Mouse (Mus musculus) cerebral cortex, adult 2 months (tissue): ENCODE results near the gene Psmb11.

Source experiments
- WGBS: fragments of 180-500 bp; shearing (Covaris S2); methylation state at CpG from one replicate; pipeline ENCODE4 v1.1.7; 2018; 5-methylcytosine and 5-hydroxymethylcytosine counted together

Psmb11 gene

GRCm38 (mm10) chr14:54621133-54621532 lies at the start of gene Psmb11:
Psmb11 (plus strand) TSS chr14:54621433.
- WGBS: 89% methylated on average over 1 of the region's 1 CpGs

DNA sequence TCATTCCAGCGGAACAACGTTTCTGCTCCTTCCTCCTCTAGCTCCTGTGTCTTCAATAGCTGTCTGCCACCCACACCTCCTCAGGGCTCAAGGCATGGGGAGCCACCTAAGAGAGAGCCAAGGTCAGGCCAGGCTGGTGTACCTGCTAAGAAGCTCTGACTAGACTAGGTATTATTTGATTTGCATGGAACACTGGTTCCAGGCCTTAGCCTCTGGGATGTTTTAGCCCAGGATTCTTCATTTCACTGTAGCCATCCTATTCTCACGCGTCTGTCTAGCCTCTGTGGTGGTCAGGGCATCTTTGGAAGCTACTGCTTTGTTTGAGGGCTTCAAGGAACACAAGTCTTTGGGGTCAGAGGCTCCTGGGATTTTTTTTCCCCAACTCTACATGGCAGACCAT lies 49.1 kb upstream of the Psmb11 start:
- WGBS: 70% methylated on average over 4 of the region's 4 CpGs

DNA sequence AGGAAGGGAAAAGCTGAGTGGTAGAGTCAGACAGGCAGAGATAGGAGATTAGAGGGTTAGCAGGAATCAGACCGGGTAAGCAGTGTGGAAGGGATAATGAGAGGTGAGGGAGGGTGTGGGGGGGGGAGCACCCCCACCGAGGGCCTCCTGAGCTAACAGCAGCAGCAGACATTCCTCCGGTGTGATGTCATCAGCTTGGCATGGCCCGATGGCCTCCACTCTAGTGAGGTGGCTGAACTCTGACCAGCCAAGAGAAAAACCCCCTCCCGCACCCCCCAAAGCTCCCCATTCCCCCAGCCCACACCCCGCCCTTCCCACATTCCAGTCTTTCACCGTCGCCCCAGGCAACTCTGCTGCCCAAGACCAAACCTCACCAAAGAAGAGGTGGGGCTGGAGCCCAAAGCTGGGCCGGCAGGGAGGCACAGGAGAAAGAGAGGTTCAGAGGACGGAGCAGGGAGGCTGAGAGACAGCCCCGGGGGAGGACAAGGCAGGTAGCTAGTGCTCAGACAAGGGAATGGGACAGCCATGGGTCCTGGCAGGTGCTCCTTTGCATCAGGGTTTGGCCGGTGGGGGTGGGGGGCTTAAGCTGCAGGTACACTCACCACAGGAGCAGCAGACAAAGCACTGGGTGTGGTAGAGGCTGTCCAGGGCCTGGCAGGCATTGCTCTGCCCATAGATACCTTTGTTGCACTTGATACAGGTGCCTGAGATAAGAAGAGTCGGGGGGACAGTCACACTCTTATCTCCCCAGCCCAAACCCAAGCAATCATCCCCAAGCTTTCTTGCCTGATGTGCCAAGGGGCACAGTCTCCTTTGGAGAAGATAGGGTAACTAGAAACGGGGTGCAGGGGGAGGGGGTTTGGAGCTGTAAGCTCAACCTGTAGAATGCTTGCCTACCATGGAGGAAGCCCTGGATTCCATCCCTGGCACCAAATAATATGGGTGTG lies 48.2 kb upstream of the Psmb11 start:
- 59% methylated on average over 14 of the region's 14 CpGs for WGBS

DNA sequence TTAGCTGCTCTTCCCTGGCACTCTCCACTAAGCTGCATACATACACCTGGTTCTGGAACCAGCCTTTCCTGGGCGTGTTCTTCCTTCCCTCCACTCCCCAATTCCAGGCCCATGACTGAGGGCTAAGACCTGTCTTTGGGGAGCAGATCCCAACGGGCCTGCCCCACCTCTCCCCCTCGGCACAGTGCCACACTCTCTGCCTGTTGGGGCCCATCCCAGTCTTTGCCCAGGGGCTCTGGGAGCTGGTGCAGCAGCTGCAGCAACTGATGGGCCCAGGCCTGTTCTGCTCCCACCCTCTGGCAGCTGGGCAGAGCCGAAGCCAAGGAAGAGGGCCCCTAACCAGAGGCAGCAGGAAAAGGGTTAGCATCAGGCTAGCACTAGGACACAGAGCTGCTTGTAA lies 47.0 kb upstream of the Psmb11 start:
- WGBS: 60% methylated on average over 4 of the region's 4 CpGs

DNA sequence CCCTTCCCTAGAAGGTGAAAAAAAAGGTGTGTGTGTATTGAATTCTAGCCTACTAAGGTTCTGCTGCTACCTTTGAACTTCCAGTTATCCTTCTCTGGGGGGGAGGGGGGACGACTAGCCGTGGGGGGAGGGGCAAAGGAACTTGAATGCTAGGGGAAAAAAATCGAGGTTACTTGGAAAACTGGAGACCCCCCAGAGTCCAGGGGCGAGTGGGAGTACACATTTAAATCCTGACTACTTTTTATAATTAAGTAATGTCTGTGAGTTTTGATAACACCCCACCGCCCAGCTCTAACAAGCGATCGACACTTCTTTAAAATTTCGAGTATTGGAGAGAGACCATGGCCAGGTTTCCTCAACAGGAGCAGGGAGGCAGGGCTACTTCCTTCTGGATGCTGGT lies 46.2 kb upstream of the Psmb11 start:
- WGBS: 37% methylated on average over 8 of the region's 8 CpGs

DNA sequence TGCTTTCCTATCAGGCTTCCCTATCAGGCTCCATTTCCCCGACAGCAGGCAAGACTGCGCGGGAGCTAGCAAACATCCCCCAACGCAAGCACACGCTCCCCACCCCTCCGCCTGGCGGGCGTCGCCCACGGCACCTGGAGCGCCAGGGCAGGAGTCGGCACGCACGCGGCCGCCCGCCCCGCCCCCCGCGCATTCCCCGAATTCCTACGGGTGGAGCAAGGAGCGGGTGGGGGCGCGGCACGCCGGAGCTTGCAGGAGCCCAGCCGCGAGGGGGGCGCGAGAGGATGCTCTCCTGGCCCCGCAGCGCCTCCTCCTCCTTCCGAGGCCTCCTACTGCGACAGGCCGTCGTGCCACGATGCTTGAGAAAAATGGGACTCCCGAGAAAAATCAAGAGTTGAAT lies 45.6 kb upstream of the Psmb11 start:
- WGBS: 2% methylated on average over 39 of the region's 39 CpGs

DNA sequence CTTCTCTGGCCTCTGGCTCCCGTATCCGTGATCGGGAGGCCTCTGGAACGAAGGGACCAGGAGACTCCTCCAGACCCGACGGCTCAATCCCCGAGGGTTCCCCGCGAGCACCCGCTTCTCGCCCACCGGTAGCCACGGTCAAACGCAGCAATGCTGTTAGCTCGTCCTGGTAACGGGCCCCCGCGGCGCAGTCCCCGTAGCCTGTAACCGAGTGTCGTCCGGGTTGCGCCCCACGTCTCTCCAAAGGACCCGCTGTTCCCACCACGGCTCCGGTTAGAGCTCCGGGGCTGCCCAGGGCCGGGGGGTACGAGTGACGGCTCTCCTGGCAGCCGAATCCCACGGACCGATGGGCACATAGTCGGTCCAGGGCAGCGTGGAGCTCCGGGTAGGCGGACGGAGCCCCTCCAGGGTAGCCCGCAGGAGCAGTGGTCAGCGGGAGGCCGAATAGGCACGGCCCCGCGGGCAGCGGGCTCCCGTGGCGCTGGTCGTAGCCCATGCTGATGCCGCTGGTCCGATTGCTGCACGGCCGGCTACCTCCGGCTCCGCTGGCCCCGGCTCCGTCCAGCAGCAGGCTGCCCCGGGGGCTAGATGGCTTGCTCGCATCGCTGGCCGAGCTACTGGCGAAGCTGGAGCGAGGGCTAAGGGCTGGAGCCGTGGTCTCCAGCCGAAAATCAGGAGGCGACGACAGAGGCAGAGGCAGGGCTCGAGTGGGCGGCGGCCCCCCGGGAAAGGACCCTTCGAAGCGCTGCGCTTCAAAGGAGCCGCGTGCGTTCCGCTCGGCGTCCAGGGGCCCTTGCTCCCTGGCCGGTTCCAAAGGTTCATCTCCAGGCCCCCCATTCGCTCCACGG lies 44.8 kb upstream of the Psmb11 start:
- 1% methylated on average over 84 of the region's 84 CpGs for WGBS

- under 1% methylated on average over 63 of the region's 66 CpGs for WGBS
These were observed 43.9 kb upstream of the Psmb11 start, which contains the start of gene Ajuba for GRCm38 (mm10) chr14:54577089-54577982. Ajuba (minus strand) TSS chr14:54577558.

GRCm38 (mm10) chr14:54578063-54578462 lies 43.2 kb upstream of the Psmb11 start:
- WGBS: 3% methylated on average over 10 of the region's 10 CpGs

DNA sequence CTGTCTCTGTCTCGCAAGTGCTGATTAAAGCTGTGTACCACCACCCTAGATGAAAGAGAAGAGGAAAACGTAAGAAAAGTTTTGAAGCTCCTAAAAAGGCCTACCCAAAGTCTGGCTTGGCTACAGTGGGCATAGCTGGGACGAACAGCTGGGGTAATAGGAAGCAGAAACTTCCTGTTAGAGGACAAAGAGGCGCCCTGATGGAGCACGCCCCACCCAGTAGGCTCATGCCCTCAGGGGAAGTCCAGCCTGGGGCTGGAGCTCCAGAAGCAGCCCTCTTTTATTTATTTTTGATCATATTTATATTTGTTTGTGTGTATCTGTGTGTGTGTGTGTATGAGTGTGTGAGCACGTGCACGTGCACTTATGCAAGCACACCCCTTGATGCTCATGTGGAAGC lies 41.6 kb upstream of the Psmb11 start:
- 83% methylated on average over 7 of the region's 7 CpGs for WGBS

- WGBS: 96% methylated on average over 9 of the region's 9 CpGs
These were observed 38.7 kb upstream of the Psmb11 start for GRCm38 (mm10) chr14:54582536-54582935.

DNA sequence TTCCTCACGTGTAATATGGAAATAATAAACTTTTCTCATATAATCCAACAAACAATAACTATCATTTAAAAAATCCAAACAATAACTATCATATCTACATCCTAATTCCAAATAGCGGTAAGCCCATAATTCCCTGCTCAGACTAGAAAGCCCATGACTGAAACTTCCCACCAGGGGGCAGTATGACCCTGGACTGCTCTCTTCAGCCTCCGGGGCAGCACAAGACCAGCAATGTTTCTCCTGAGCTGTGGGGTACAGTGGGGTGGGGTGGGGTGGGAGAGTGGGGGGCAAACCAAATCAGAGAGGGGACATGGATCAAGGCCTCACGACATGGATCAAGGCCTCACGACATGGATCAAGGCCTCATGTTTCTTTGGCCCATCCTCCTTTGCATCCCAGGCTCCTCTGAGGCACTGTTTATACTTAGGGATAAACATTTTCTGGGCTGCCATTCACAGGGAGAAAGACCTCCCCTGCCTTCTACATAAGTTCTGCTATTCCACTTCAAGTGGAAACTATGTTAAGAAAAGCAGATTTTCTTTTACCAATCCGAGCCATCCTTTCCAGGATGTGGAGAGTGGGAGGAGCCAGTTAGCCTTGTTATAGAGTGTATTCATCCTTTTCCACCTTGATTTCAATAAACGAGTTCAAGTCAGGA lies 37.4 kb upstream of the Psmb11 start:
- WGBS: 47% methylated on average over 7 of the region's 7 CpGs

DNA sequence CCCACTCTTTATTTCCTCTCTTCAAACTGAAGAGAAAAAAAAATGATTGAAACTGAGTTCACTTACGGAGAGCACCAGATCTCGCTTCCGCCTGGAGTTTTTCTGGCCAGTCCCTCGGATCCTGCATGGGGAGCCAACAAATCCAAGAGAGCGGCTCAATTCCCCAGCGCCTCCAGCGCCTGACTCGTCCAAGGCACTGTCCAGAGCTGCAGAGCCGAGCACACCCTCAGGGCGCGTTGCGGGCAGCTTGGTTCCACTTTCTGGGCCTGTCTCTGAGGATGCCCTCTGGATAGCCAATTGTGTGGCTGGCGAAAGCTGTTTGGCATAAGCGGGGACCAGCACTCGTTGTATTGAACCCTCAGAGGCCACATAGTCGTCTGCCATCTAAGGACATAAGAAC lies 30.2 kb upstream of the Psmb11 start:
- WGBS: 96% methylated on average over 16 of the region's 16 CpGs

DNA sequence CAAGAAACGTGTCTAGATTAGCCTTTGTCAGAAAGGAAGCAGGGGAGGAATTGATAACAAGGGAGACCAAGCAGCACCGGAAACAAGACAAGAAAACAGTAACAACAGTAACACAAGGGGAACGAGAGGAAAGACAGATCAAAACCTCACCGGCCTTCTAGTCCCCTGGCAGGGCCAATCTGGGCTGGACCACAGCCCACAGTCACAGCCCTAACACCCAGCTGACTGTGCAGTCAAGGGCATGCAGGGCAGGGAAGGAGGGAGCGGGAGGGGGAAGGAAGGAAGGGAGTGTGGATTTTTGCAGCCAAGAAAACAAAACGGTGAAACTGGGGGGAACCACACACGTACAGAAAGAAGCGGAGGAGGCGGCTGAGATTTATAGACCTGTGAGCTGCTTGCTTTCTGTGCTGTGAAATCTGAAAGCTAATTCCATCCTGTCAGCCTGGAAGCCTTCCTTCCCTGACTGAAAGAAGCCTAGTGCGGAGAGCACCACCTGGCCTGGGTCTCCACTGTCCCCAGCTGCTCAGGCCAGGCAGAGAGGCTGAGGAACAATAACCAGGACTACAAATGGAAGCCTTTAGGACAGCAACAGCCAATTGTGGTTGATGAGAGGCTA lies 28.8 kb upstream of the Psmb11 start:
- WGBS: 26% methylated on average over 10 of the region's 10 CpGs

DNA sequence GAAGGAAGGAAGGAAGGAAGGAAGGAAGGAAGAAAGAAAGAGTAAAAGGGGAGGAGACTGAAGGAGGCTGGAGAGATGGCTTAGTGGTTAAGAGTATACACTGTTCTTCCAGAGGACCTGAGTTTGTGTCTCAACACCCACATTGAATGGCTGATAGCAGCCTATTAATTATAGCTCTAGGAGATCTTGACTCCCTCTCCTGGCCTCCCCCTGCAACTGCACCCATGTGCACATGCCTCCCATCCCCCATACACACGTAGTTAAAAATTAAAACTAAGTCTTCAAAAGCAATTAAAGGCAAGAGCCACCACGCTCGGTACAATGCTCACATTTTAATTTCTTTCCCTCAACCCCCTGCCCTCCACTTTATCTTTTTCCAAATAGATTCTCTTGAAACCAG lies 27.2 kb upstream of the Psmb11 start:
- WGBS: 71% methylated on average over 3 of the region's 3 CpGs

DNA sequence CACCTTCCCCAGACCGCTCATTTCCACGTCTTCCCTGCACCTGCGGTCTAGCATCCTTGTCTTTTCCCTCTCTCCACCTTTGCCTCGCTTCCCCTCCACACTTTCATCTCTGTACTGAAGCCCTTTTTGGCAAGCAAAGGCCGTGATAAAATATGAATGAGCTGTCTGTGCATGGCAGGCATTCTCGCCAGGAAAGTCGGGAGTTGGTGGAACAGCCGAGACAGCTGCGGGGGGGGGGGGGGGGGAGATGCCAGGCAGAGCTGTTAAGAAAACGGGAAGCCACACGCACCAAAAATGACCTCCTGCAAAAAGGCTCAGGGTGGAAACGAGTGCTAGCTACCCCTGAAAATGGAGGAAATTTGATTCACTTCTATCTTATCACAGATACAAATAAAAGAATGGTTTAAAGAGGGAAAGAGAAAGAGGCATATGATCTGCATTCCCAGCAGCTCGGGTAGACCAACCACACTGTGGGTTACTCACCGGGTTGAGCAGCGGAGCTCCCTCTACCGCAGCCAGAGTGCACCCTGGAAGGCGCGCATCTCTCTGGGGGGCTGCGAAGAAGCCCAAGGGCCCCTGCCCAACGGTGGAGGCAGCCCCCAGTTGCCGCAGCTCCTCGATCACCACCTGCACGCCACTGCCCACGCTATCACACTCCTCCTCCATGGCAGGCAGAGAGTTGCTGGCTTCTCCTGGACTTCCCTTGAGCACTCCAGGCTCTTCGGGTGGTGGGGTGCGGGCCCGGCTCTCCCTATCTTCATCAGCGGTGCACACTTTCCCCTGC lies 26.4 kb upstream of the Psmb11 start:
- 43% methylated on average over 28 of the region's 28 CpGs for WGBS

DNA sequence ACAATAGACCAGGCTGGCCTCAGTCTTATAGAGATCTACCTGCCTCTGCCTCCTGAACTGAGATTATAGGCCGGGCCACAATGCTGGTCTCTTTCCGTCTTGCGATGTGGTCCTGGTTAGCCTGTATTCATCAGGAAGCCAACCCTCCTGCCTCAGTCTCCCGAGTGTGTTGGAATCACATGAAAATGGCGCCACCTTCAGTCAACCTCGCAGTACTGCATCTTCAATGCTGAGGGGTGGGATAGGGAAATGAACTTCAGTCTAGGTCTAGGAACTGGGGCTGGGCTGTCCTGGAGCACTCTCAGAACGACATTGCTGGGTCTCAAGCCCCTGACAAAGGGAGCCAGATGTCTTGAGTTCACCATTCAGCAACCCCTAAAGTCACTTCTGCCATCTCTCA lies 24.1 kb upstream of the Psmb11 start:
- WGBS: 83% methylated on average over 7 of the region's 7 CpGs

- 46% methylated on average over 2 of the region's 2 CpGs for WGBS
These were observed 19.6 kb upstream of the Psmb11 start for GRCm38 (mm10) chr14:54601601-54602000.

DNA sequence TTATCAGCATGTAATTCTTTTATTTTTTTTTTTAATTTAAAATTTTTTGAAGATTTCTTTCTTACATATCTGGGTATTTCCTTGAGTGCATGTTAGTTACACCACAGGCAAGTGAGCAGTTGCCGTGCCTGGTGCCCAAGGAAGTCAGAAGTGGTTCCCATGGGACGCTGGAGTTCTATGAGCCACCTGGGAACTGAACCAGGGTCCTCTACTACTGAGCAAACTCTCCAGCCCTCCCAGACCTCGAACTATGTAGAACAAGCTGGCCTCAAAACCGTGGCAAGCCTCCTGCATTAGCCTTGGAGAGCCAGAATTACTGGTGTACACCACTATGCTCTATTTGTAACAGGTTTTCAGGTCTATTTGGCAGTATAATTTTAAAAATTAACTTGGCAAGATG lies 18.6 kb upstream of the Psmb11 start:
- WGBS: 40% methylated on average over 4 of the region's 4 CpGs
